Mouse (Mus musculus) right cerebral cortex, postnatal 4 days (tissue): ENCODE results near the gene Gm49368.
"Not testable (repeated sequence)": the region's sequence is repeated elsewhere in the genome, so short reads cannot be mapped to it uniquely, and the experiment has no call there.

Experiments
- DNase-seq: peaks from one replicate; pipeline ENCODE4 v3.0.0-alpha.2; 2022

Gm49368 gene

DNA sequence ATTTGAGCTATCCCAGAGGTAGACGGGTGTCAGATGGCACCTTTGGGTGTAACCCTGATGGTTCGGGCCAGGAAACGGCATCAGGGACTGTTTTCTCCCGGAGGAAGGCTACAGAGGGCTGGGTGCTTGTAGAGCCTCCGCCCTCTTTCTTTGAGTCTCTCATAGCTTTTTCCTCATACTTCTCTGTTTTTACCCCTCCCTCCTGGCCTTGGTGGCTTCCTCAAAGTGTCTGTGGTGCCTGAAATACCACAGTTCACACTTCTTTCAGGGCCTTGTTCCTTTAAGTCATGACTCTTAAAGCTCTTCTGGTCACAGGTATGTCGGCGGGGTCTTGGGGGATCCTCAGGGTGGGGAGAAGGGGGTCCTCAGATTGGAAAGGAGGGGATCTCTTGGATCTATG lies at the start of gene Gm49368, which contains the start of gene Itgam:
Gene Gm49368, plus strand, starts transcription at position 228 of the 400 bp plus-strand sequence.
Gene Itgam, plus strand, starts transcription at position 185 of the 400 bp plus-strand sequence.
- DNase-seq = no peak

GRCm38 (mm10) chr7:128013116-128013515 lies 49.4 kb upstream of the Gm49368 start:
- no peak for DNase-seq

GRCm38 (mm10) chr7:128016134-128016533 lies 46.3 kb upstream of the Gm49368 start:
- DNase-seq = not testable (repeated sequence)

GRCm38 (mm10) chr7:128016650-128017049 lies 45.8 kb upstream of the Gm49368 start:
- no peak for DNase-seq

- no peak for DNase-seq
Measured at GRCm38 (mm10) chr7:128018275-128018674, 44.2 kb upstream of the Gm49368 start.

DNA sequence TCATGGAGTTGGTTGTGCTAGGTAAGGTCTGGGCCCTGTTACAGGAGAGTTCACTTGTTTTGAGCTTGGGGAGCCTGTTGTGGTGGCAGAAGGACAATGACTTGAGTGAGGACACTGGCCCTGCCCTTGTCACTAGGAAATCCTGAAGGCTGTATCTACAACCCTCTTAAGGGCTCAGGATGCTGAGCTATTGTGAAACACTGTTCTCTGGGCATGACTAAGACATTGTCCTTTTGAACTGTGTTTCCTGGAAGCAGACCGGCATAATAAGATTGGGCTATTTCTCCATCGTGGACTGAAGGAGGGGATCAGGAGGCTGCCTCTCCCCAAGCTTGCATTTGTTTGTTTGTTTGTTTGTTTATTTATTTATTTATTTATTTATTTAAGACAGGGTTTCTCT lies 43.3 kb upstream of the Gm49368 start:
- DNase-seq = no peak

GRCm38 (mm10) chr7:128022974-128023373 lies 39.5 kb upstream of the Gm49368 start:
- DNase-seq = no peak

GRCm38 (mm10) chr7:128023565-128023964 lies 38.9 kb upstream of the Gm49368 start:
- DNase-seq = no peak

DNA sequence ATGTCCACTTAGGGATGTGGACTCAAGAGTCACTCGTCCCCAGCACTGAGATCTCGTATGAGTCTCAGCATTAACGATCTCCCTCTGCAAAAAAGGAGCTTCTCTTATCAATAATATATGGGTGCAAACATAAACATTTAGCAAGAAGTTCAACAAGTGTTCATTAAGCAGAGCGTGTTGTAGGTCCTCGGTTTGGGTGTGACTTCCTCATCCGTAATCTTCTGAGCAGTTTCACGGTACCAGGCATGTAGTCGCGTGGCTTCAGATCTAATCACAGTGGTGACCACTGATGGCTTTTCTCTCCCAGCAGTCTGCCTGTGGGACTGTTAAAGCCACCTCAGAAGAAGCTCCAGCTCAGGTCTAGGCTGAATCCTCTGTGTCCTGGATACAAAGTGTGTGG lies 38.1 kb upstream of the Gm49368 start:
- DNase-seq = no peak

DNA sequence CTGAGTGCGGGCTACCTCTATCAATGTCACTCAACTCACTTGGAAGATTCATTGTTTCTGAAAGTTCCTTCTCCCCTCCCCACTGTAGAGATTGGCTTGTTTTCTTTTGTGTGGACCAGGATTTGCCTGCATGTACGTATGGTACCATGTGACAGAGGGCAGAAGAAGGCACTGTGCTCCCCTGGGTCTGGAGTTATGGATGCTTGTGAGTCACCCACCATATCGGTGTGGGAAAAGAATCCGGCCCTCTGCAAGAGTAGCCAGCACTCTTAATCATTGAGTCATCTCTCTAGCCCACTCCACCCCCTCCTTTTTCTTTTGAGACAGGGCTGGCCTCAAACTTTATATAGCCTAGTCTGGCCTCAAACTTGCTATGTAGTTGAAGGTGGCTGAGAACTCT lies 37.6 kb upstream of the Gm49368 start:
- DNase-seq = no peak

DNA sequence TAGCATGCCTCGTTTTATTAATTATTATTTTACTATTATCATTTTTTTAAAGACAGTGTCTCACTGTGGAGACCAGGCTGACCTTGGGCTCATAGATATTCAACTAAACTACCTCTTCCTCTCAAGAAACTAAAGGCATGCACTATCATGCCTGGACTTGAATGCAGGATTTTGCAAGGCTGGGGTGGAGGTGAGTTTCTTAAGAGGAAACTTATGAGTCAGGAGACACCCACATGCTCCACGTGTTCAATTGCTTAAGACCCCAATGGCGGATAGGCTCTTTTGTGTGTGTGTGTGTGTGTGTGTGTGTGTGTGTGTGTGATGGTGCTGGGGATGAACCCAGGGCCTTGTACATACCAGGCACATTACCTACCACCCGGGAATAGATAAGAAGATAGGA lies 37.1 kb upstream of the Gm49368 start:
- DNase-seq = no peak

- DNase-seq = no peak
Measured at GRCm38 (mm10) chr7:128031403-128031976, 31.0 kb upstream of the Gm49368 start.

DNA sequence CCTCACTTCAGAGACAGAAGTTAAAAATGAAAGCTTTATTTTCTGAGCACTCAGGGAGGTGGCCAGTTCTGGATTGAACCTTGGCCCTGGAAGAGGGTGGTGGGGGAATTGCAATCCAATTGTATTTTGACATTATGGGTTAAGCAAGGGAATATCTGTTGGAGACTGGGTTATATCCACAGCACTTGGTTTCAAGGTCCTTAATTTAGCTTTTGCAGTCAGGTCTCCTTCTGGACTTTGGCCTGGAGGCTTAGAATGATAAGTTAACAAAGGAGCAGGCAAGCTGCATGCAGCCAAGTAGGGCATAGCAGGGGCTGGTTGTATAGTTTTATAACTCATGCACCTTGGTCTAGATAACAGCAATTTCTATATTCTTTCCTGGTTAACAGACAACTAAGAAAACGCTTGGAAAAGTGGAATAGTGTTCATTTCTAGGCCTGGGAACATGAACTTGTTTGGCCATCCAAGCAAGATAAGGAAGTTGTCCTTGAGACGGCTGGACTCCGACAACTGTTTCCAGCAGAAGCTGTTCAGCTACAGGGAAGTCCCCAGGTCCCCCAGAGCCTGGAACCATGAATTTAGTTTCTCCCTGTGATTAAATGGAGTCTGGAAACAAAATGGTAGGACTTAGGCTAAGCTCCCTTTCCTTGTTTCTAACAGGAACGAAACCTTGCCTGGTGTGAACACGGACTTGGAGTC lies 30.0 kb upstream of the Gm49368 start:
- DNase-seq = no peak

- DNase-seq = no peak
Measured at GRCm38 (mm10) chr7:128032989-128033293, 29.5 kb upstream of the Gm49368 start.

DNA sequence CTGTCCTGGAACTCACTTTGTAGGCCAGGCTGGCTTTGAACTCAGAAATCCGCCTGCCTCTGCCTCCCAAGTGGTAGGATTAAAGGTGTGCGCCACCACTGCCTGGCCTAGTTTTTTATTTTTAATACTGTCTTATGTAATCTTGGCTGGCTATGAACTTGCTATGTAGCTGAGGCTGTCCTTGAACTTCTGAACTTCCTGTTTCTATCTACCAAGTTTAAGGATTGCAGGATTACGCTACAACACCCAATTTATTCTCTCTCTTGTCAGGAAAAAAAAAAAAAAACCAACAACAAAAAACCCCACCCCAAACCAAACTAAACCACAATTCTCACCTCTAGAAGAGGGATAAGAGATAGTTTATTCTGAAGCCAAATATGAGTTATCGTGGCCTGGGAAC lies 28.9 kb upstream of the Gm49368 start:
- no peak for DNase-seq

DNA sequence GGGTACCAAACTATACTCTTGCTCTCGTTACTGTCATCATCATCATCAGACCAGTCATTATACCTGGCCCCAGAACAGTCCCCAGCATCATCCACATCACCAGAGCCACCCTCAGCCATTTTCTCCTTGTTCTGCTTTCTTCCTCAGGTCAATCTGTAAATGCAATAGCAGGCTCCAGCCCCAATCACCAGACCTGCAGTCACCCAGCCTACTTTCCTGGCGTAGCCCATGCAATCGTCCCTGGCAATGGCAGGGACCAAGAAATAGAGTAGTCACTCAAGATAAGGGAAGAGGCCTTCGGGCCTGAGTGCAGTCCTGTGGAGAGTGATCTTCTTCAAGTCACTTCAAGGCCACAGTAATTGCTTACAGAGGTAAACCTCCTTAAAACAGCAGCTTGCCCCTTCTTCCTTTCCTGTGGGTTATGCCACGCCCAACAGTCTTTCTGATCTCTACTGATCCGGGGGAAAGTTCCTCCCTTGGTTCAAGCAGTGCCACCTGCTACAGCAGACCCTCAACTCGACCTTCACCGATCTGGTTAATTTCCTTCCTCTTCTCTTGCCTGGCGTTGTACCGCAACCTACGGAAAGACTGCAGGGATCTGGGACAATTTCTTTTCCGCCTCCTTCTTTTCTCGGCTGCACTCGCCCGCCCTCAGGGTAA lies 20.2 kb upstream of the Gm49368 start:
- DNase-seq = not testable (repeated sequence)

- DNase-seq = no peak
Measured at GRCm38 (mm10) chr7:128044142-128044785, 18.2 kb upstream of the Gm49368 start.

- DNase-seq = no peak
Measured at GRCm38 (mm10) chr7:128045640-128046039, 16.8 kb upstream of the Gm49368 start.

- no peak for DNase-seq
Measured at GRCm38 (mm10) chr7:128048819-128049218, 13.7 kb upstream of the Gm49368 start.

DNA sequence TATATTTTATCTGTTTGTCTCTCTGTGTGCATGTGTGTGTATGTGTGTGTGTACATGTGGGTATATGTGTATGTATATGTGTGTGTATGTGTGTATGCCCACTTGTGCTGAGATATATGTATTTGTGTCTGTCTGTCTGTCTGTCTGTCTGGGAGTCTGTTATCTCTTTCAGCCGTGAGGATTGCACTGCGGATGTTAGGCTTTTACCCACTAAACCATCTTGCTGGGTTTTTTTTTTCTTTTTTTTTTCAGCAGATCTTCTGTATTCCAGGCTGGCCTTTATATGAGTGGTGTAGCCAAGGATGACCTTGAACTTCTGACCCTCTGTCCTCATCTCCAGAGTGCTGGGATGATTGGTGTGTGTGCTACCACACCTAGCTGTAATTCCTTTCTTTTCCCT lies 13.2 kb upstream of the Gm49368 start:
- no peak for DNase-seq

- DNase-seq = no peak
Measured at GRCm38 (mm10) chr7:128050739-128051138, 11.7 kb upstream of the Gm49368 start.

DNA sequence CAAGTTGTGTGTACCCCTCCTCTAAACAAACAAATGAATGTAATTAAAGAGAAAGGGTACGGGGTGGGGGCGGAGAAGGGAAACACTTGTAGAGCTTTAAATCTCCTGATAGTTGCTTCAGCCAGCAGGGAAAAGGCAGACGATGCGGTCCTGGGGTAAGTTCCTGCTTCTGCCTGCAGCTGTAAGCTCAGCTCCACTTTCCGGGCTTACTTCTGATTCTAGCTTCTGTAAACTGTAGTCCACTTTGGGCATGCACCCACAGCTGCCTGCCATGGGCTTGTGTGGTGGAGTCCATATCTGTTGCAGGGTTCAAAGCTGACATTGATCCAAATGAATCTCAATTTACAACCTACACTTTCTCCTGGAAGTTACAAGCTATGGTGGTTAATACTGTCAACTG lies 9.4 kb upstream of the Gm49368 start:
- no peak for DNase-seq

DNA sequence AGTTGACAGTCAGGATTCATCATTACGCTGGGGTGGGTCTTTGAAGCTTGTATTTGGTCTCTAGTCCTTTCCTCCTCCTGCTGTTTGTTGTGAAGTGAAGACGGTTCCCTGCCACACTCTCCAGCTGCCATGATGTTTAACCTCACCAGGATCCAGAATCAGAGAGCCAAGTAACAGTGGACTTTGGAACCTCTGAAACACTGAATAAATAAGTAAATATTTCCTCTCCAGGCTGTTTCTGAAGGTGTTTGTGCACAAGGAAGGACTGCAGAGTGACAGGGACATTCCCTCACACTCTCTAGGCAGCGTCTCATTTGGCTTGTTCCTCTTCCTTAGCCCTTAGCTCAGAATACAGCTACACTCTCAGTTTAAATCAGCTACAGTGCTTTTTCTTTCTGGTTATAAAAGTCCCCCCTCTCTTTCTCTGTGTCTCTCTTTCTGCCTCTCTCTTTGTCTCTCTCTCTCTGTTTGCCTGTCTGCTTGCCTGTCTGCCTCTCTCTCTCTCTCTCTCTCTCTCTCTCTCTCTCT lies 5.5 kb upstream of the Gm49368 start:
- DNase-seq = no peak

- DNase-seq = no peak
Measured at GRCm38 (mm10) chr7:128057860-128058259, 4.6 kb upstream of the Gm49368 start.
